Mouse (Mus musculus): Measurements from ENCODE around the gene Lbp.

Lbp gene

GRCm38 (mm10) chr2:158305948-158306695 is at the start of gene Lbp:
Lbp (plus strand) TSS chr2:158306493.
- no peak for DNase-seq

- DNase-seq: no peak
Measured at GRCm38 (mm10) chr2:158256894-158257293, 49.4 kb upstream of the Lbp start.

DNA sequence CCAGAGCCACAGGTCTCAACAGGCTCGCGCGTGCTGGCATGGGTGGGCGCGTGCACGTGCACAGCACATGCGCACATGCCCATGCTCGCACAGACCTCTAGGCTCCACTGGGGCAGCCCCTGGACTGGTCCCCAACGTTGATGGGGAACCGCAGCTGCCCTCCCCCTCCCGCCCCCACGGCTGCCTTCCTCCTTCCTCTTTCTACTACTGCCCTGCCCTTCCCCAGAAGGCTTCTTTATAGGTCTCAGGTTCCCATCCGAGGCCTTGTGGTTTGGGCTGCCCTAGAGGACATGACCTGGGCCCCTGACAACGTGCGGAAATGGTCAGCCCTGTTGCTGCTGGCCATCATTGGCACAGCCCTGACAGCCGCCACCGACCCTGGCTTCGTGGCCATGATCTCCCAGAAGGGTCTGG is 48.3 kb upstream of the Lbp start, which contains the start of gene Bpi:
Bpi (plus strand) TSS at position 90 of the 414 bp plus-strand sequence.
- DNase-seq: no peak

DNA sequence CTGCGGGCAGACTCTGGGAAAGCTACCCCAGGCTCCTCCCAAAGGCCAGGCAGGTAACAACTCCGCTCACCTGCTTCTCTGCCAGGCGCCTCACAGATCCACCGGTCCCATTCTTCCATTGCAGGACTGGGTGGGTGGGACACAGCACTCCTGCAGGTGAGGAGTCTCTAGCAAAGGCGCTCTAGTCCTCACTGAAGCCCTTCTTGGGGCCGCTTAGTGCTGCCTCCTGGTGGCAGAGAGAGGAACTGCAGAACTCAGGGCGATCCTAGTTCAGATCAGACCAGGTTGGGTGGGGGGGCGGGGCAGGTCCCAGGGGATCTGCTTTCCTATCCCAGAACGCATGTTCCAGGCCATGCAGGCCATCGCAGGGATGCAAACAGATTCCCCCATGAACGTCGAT is 47.5 kb upstream of the Lbp start:
- peak; percentile 71 for DNase-seq

GRCm38 (mm10) chr2:158259498-158259897 is 46.8 kb upstream of the Lbp start:
- no peak for DNase-seq

- no peak for DNase-seq
Measured at GRCm38 (mm10) chr2:158264877-158265276, 41.4 kb upstream of the Lbp start.

GRCm38 (mm10) chr2:158270017-158270416 is 36.3 kb upstream of the Lbp start:
- DNase-seq: no peak

GRCm38 (mm10) chr2:158273646-158274045 is 32.6 kb upstream of the Lbp start:
- DNase-seq: no peak

- DNase-seq: no peak
Measured at GRCm38 (mm10) chr2:158275349-158275748, 30.9 kb upstream of the Lbp start.

DNA sequence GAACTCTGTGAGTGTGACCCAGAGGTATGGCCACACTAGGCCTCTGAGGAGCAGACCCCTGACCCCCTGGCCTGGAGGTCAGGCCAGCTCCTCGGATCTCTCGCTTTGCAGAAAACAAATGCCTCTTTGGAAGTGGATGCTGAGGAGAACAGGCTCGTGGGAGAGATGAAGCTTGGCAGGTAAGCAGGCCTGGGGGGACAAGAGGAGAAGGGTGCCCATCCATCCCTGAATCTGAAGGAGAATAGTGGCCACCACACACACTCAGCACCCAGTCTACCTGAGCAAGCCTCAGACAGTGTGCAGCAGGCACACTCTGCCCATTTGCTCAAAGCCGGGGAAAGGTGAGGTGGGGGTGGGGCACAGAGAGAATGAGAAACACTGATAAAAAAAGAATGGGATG is 30.5 kb upstream of the Lbp start:
- no peak for DNase-seq

DNA sequence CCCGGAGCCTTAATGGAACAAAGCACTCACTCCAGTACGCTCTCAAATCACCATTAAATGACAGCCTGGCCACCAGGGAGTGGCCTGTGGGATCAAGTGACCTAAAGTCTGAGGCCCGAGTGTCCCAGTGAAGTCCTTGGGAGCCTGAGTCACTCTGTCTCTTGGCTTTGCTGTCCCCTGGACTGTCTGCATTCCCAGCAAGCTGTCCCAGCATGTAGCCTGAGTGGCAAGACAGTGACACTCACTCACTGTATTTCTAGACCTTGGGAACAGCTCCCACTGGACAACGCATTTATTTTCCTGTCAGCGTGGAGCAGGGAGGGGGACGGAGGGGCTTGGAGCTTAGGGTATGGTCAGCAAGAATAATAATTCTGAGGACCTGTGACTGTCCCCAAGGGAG is 29.8 kb upstream of the Lbp start:
- no peak for DNase-seq

- DNase-seq: no peak
Measured at GRCm38 (mm10) chr2:158276878-158277277, 29.4 kb upstream of the Lbp start.

DNA sequence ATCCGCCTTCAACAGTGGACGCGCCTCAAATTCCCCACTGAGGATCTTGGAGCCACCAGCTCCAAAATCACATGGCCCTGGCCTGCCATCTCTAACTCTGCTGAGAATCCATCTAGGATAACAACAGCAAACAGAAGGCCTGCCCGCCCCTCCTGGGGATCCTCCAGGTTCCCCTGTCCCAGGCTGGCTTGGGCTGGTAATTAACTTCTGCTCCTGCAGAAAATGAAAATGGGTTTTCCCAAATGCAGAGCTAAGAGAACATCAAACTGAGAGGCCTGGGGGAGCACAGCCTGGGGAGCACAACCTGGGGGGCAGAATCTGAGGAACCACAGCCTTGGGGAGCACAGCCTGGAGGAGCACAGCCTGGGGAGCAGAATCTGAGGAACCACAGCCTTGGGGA is 26.6 kb upstream of the Lbp start:
- no peak for DNase-seq

DNA sequence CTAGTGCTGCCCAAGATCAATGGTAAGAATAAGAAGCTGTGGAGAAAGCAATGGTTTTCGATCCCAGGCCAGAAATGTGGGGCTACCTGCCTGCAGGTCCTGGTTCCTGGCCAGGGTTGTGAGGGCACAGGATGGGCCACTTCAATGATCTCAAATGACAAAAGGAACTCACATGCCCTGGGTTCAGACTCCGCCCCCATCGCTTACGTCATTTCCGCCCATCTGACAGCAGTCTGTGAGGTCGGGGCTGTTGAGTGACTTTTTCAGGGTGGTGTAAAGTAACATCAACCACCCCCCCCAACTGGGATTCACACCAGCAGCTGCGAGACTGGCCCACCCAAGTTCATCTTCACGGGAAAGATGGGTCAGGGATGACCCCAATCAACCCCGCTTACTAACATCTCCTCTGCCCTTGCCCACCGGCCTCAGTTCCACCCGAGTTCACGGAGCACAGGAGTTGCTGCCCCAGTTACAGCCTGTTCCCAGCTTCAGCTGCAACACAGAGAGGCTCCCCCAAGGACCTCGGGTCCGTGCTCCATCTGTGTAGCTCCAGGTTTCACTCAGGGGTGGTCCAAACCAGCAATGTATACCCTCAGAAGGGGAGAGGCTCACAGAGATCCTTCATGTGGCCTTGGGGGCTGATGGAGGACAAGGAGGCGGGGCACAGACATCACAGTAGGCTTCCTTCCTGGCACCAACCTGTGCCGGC is 24.6 kb upstream of the Lbp start:
- DNase-seq: no peak

- DNase-seq: no peak
Measured at GRCm38 (mm10) chr2:158283136-158283535, 23.2 kb upstream of the Lbp start.

- DNase-seq: no peak
Measured at GRCm38 (mm10) chr2:158283771-158284170, 22.5 kb upstream of the Lbp start.

GRCm38 (mm10) chr2:158284571-158284970 is 21.7 kb upstream of the Lbp start:
- peak; percentile 22 for DNase-seq

GRCm38 (mm10) chr2:158285655-158286054 is 20.6 kb upstream of the Lbp start:
- DNase-seq: no peak

- DNase-seq: no peak
Measured at GRCm38 (mm10) chr2:158295700-158296099, 10.6 kb upstream of the Lbp start.

DNA sequence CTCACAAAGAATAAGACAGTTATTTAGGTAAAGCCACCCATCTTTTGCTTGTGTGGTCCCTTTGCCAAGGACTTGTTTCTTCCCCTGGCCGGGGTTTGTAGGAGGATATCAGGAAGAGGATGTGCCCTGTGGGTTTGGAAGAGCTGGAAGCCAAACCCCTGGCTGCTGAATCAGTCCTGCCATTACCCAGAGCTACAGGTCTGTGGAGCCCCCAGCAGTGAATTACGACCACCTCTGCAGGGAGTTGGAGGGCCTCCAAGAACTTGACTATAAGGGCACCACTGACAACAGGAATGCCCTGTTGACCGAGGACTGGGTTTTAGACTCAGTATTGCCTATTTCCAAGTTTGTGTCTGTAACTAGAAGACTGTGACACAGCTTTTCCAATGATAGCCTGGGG is 7.1 kb upstream of the Lbp start:
- no peak for DNase-seq

- DNase-seq: no peak
Measured at GRCm38 (mm10) chr2:158299731-158300130, 6.6 kb upstream of the Lbp start.

- DNase-seq: no peak
Measured at GRCm38 (mm10) chr2:158302807-158303206, 3.5 kb upstream of the Lbp start.

DNA sequence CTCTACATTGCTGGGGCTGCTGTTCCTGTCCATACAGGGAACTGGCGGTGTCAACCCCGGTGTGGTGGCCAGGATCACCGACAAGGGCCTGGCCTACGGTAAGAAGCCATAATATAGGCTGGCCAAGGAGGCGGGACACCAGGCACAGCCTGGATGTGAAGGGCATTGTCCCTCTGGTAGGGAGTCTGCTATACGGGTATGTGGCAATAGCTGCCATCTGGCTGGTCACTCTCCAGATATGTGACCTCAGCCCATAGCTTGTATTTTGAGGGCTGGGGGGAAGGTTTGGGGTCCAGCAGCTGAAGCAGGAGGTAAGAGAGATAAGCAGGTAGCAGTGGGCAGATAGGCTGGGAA is 380 bp downstream of the Lbp start:
- DNase-seq: no peak

DNA sequence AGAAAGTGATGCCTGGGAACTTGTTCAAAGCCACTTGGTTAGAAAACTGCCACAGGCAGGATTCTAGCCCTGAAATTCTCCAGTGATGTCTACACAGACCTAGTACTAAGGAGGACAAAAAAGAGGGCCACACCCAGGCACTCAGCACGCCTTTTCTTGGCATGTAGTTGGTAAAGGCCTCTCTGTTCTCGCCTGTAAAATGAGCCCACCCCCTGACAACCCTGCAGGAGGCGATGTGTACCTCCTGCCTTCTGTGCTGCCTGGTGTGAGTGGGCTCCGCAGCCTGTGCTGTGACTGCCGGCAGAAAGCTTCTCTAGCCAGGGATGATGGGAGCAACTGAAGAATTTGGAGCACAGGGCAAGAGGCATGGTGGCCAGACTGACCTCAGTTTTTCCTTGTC is 2.0 kb downstream of the Lbp start:
- DNase-seq: no peak

GRCm38 (mm10) chr2:158313089-158313488 is 6.8 kb downstream of the Lbp start:
- no peak for DNase-seq

All from cerebellum, adult 11 months (tissue).